Mouse (Mus musculus) MEL-GATA-1-ER (cell line): ENCODE data around the gene Gm20388.
"Not testable (repeated sequence)": the region's sequence is repeated elsewhere in the genome, so short reads cannot be mapped to it uniquely, and the experiment has no call there.

Experiments
- DNase-seq: peaks from one replicate; pipeline ENCODE4 v3.0.0-alpha.2; 2012; ENCODE audit warnings: low read depth; ENCODE audit errors: extremely low read depth

Gene Gm20388

DNA sequence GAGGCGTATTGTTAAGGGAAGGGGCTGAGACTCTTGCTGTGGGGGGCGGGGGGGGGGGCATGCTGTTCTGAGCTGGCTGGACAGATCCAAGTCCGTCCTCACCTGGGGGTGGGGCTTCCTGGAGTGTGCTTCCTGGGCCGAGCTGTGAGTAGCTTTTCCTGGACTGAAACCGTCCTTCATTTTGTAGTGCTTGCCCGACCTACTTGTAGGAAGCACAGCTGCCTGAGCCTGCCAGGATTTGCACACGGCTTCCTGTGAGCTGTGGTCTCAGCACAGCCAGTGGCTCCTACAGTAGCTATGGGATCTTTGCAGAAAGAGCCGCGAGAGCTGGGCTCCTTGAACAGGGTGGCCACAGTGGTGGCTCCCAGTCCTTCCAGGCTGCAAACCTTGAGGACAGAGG is 1683.3 kb downstream of the Gm20388 start:
- DNase-seq: no peak

DNA sequence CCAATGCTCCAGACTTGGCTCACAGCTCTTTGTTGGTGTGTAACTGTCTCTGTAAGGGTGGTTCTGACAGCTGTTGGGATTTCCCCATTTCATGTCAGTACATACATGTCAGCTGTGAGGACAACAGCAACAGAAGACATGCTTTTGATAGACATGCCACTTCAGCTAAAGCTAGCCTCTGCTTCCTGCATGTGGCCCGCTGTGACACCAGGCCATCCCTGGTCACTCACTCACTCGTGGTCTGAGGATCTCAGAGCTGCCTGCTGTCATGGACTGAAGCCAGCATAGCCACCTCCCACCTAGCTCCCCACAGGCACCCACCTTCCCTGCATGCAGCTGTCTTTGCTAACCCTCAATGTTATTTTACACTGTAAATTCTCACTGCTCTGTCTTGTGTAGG is 1686.9 kb downstream of the Gm20388 start:
- not testable (repeated sequence) for DNase-seq

DNA sequence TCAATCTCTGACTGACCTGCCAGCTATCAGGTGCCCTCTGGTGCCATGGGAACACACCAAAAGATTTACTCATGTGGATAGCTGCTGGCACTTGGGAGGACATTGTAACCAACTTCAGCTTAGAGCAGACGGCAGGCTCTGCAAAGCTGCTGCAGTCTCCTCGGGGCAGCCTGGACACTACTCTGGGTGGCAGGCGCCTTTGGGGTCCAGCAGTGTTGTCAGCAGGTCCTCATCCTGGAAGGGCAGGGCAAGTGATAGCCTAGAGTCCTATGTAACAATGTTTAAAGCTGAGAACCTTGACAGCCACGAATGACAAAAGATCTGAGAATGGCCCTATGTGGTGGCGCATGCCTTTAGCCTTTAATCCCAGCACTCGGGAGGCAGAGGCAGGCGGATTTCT is 1687.5 kb downstream of the Gm20388 start:
- no peak for DNase-seq

- DNase-seq: peak; percentile 29
Observed at GRCm38 (mm10) chr8:121598892-121599291, 1688.3 kb downstream of the Gm20388 start.

DNA sequence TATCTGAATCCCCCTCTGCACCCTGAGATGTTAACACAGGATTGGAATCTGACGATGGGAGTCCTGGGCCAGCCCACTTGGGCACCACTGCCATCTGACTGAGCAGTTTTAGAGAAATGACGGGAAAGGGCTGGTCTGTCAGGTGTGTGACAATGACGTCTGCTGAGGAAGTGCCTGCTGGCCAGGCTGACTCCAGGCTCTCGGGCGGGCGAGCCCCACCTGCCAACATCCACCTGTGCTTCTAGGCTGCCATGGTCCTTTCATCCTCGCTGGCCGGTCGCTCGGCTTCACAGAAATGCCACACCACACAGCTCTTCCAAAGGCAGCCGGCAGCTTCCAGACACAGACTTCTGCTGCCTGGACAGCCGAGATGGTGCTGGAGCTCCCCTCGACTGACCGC is 1689.2 kb downstream of the Gm20388 start:
- DNase-seq: no peak

- no peak for DNase-seq
Observed at GRCm38 (mm10) chr8:121602411-121602810, 1691.8 kb downstream of the Gm20388 start.

DNA sequence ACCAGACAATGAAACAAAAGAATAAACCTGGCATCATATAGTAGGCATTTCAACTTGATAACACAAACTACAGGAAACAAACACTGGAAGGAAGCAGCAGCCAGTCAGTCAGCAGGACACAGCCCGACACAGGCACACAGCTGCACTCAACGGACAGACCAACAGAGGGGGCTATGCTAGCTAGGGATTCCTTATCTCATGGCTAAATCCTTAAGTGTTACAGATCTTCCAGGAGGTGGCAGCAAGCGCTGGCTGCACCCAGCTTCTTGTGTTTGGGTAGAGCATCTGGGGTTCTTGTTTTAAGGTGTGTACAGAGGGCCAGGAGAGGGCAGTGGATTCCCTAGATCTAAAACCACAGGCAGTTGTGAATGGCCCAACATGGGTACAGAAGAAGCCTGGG is 1692.2 kb downstream of the Gm20388 start:
- DNase-seq: peak; percentile 26

DNA sequence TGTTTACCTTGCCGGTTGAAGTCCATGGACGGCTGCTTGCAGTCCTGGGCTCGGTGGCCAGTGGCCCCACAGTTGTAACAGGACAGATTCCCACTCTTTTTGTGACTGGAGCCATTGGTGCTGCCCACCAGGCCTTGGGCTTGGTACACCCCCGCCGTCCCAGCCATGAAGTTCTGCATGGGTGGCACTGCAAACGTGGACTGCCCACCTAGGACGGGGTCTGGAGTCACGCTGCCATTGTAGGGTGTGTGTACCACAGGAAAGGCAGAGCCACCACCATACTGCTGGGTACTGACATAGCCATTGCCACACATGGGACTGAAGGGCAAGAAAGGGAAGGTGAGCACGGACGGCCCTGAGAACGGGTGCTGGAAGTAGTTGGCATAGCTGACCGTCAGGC is 1693.2 kb downstream of the Gm20388 start:
- DNase-seq: no peak

GRCm38 (mm10) chr8:121607661-121608060 is 1697.0 kb downstream of the Gm20388 start:
- no peak for DNase-seq

DNA sequence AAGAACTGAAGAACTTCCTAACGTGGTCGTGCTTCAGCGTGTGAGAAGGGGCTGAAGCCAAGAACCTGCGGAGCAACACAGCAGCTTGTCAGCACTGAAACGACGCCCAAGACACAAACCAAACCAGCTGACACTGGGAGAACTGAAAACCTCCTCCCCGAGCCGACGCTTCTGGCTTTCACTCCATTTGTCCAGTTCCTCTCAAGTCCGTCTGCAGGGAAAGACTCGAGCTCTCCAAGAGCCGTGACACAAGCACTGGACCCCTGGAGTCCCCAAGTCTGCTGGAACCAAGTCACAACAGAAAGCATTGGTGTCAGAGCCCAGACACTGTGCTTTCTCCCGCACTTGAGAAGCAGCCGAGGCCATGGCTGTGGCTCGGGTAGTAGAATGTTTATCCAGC is 1698.6 kb downstream of the Gm20388 start:
- DNase-seq: no peak

GRCm38 (mm10) chr8:121609916-121610315 is 1699.3 kb downstream of the Gm20388 start:
- no peak for DNase-seq

DNA sequence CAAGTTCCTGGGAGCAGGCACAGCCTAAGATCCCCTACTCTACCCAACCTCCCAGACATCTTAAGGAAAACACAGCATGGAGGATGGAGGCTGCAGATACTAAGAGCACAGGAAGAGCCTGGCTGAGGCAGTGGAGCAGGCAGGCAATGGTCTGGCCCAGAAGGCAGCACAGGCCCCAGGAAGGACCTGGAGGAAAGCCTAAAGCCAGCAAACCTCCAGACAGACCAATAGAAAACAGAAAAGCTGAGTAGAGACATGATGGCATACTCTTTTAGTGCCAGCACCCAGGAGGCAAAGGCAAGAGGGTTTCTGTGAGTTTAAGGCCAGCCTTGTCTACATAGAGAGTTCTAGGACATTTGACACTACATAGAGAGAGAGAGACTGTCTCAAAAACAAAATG is 1702.8 kb downstream of the Gm20388 start:
- no peak for DNase-seq

- no peak for DNase-seq
Observed at GRCm38 (mm10) chr8:121619401-121619995, 1708.9 kb downstream of the Gm20388 start.

GRCm38 (mm10) chr8:121620801-121621516 is 1710.3 kb downstream of the Gm20388 start:
- no peak for DNase-seq

DNA sequence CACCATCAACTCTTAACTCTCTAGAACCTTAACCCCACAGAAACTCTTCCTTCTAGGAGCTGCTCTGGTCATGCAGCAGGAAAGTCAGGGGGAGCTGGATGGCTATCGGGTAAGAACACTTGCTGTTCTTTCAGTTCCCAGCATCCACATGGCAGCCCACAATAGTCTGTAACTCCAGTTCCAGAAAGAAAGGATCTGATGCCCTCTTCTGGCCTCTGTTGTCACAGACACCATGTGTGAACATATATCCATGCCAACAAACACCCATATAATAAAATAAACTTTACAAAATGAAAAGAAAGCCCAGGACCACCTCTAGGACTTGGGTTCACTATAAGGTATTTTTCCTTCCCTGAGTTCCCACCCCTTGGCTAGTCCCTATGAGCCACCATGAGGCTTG is 1711.2 kb downstream of the Gm20388 start:
- DNase-seq: no peak

GRCm38 (mm10) chr8:121623043-121623442 is 1712.4 kb downstream of the Gm20388 start:
- DNase-seq: no peak

DNA sequence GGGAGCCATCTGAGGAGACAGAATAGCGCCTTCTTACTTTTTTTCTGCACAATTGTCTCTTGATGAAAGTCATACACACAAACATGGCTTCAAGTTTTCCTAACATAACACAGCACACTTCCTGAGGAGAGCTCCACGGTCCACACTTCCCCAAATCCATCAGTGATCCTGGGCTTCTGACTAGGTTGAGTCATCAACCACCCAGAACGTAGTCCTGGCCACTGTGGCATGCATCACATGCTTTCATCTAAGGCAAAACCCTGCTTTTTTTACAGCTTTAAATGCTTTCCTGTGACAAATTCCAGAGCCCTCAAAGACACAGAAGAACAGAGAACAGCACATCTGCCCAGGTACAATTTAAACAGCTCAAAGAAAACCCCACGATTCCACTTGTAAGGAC is 1718.0 kb downstream of the Gm20388 start:
- no peak for DNase-seq

GRCm38 (mm10) chr8:121631645-121632071 is 1721.0 kb downstream of the Gm20388 start:
- no peak for DNase-seq

GRCm38 (mm10) chr8:121632401-121632800 is 1721.8 kb downstream of the Gm20388 start:
- DNase-seq: no peak

GRCm38 (mm10) chr8:121635534-121635933 is 1724.9 kb downstream of the Gm20388 start:
- no peak for DNase-seq

DNA sequence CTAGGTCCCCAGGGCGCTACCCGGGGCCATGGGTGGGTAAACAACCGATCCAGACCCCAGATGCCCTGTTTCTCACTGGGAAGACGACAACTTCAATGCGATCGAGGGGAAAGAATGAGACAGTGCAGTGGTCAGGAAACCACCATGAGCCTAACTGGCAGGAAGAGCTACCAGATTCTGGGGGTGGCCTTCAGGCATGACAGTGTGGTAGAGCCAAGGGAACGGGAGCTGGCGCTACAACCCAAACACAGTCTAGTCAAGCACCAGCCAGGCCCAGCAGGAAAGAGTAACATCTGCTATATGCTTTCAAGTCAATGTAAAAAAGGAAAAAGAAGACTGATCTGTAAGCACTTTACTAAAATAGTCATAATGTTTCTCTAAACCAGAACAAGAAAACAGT is 1725.5 kb downstream of the Gm20388 start:
- DNase-seq: no peak

DNA sequence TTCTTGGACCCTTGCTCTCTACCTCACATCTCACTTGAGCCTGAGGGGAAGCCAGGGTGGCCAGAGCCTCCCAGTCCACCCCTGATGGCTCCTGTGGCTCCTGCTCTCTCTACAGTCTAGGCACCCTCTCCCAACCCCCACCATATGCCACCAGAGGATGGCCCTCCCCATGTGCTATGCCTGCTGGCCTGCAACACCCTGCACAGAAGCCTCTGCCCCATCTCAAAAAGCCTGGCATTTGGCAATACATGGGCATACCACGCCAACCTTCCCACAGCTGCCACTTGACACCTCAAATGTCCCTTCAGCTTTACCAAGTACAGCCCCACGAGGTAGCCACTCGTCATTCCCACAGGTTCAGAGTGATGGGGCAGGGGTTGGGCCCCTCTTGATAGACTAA is 1732.2 kb downstream of the Gm20388 start:
- DNase-seq: no peak

- DNase-seq: no peak
Observed at GRCm38 (mm10) chr8:121643384-121643783, 1732.7 kb downstream of the Gm20388 start.
